Mouse (Mus musculus) embryonic fibroblast, embryonic 13.5 days (primary cell): Measurements from ENCODE around the gene Zfp511.

Source experiments
- CTCF ChIP-seq: IDR thresholded peaks from 2 replicates; pipeline ENCODE4 v1.5.1; 2011; ENCODE audit warnings: mild to moderate bottlenecking, control low read depth, low read length, moderate library complexity, borderline replicate concordance; ENCODE audit not compliant: insufficient read depth
- POLR2A ChIP-seq: IDR thresholded peaks from 2 replicates; pipeline ENCODE4 v1.6.1; 2011; ENCODE audit warnings: low read depth, mild to moderate bottlenecking, control low read depth, low read length, moderate library complexity

- TF ChIP-seq CTCF (no peak), POLR2A (no peak)
Observed at GRCm38 (mm10) chr7:140081408-140082241, 45.4 kb downstream of the Zfp511 start.
